Mouse (Mus musculus) liver, embryonic 13.5 days (tissue): ENCODE results near the gene Olfr247. TPM values are rescaled to one million over a fixed set of nuclear protein-coding genes. Genes with fewer than 3 reads are reported as not detected.

Source experiments
- polyA plus RNA-seq: library from polyadenylated mRNA; unstranded; fragments of >200 nt; fragmentation: Nextera tagmentation; extraction: Ambion mirVana; gene quantifications from 2 replicates; pipeline ENCODE4 v1.2.1, GENCODE M21; 2015

Olfr247 gene
- polyA plus RNA-seq, 1 experiment from 2014 or later: not detected

Other genes with a start within 250 kb of the Olfr247 start
- not detected in 2 replicates for gene Olfr805, start 246.8 kb downstream of the Olfr247 start, polyA plus RNA-seq
- not detected in 2 replicates for gene Olfr806, start 234.2 kb downstream of the Olfr247 start, polyA plus RNA-seq
- gene Olfr807, start 218.3 kb downstream of the Olfr247 start, polyA plus RNA-seq: not detected in 2 replicates
- not detected in 2 replicates for gene Olfr808, start 210.7 kb downstream of the Olfr247 start, polyA plus RNA-seq
- not detected in 2 replicates for gene Olfr809, start 201.5 kb downstream of the Olfr247 start, polyA plus RNA-seq
- not detected in 2 replicates for gene Olfr810, start 181.2 kb downstream of the Olfr247 start, polyA plus RNA-seq
- not detected in 2 replicates for gene Olfr811, start 171.7 kb downstream of the Olfr247 start, polyA plus RNA-seq
- not detected in 2 replicates for gene Olfr812, start 130.0 kb downstream of the Olfr247 start, polyA plus RNA-seq
- gene Olfr813, start 120.8 kb downstream of the Olfr247 start, polyA plus RNA-seq: not detected in 2 replicates
- not detected in 2 replicates for gene Olfr814, start 96.3 kb downstream of the Olfr247 start, polyA plus RNA-seq
- gene Olfr815, start 70.3 kb downstream of the Olfr247 start, polyA plus RNA-seq: not detected in 2 replicates
- not detected in 2 replicates for gene Olfr816, start 60.5 kb downstream of the Olfr247 start, polyA plus RNA-seq
- gene Olfr818, start 27.0 kb downstream of the Olfr247 start, polyA plus RNA-seq: not detected in 2 replicates
- gene Olfr819, start 8.9 kb downstream of the Olfr247 start, polyA plus RNA-seq: not detected in 2 replicates
- not detected in 2 replicates for gene Gm10310, start 8.9 kb upstream of the Olfr247 start, polyA plus RNA-seq
- not detected in 2 replicates for gene Olfr820, start 36.5 kb upstream of the Olfr247 start, polyA plus RNA-seq
- not detected in 2 replicates for gene Olfr821, start 54.2 kb upstream of the Olfr247 start, polyA plus RNA-seq
- not detected in 2 replicates for gene Olfr822, start 95.1 kb upstream of the Olfr247 start, polyA plus RNA-seq
- not detected in 2 replicates for gene Olfr823, start 139.2 kb upstream of the Olfr247 start, polyA plus RNA-seq
- not detected in 2 replicates for gene Olfr824, start 153.9 kb upstream of the Olfr247 start, polyA plus RNA-seq
- not detected in 2 replicates for gene Olfr825, start 190.6 kb upstream of the Olfr247 start, polyA plus RNA-seq
- not detected in 2 replicates for gene Olfr826, start 208.0 kb upstream of the Olfr247 start, polyA plus RNA-seq
- gene Olfr827, start 238.3 kb upstream of the Olfr247 start, polyA plus RNA-seq: not detected in 2 replicates